Mouse (Mus musculus) liver, embryonic 14.5 days (tissue): ENCODE data around the gene Capn10. TPM values are rescaled to one million over a fixed set of nuclear protein-coding genes. Genes with fewer than 3 reads are reported as not detected.

Source experiments
- ATAC-seq: fragments of 200-750 bp; cut with Nextera tagmentation; 2 replicates; pipeline ENCODE4 v1.8.0; 2017; ENCODE audit warnings: moderate number of reproducible peaks, mild to moderate bottlenecking, moderate library complexity; ENCODE audit not compliant: insufficient read depth
- DNase-seq, 3 experiments: peaks; one replicate each; pipeline ENCODE4 v3.0.0-alpha.2; 2012 to 2013; ENCODE audit warnings: low read depth in 3 of 3, low spot score in 3 of 3
- H3K27ac ChIP-seq: fragments of 300-500 bp; sonication (generic); 2 replicates; pipeline ENCODE4 v1.5.1; 2014; ENCODE audit warnings: moderate library complexity, mild to moderate bottlenecking, control low read depth, inconsistent platforms
- H3K27me3 ChIP-seq: fragments of 300-500 bp; sonication (generic); 2 replicates; pipeline ENCODE4 v1.6.1; 2014; ENCODE audit warnings: mild to moderate bottlenecking, low read length, moderate library complexity; ENCODE audit not compliant: control insufficient read depth, insufficient read depth
- H3K36me3 ChIP-seq: fragments of 300-500 bp; sonication (generic); replicated peaks from 2 replicates; pipeline ENCODE4 v1.6.1; 2014; ENCODE audit warnings: low read depth; ENCODE audit not compliant: control insufficient read depth, insufficient read depth
- H3K4me1 ChIP-seq, 2 experiments: fragments of 200-500 bp in 1 of 2; fragments of 300-500 bp in 1 of 2; sonication (generic) in 1 of 2; replicated peaks; 2 replicates each; pipeline ENCODE4 v1.6.1; 2012 to 2014; ENCODE audit warnings: antibody characterized with exemption in 1 of 2, inconsistent platforms in 1 of 2, low read length in 1 of 2; ENCODE audit not compliant: control insufficient read depth in 2 of 2, insufficient read depth in 2 of 2
- H3K4me2 ChIP-seq: fragments of 300-500 bp; sonication (generic); 2 replicates; pipeline ENCODE4 v1.6.1; 2014; ENCODE audit warnings: low read depth, mild to moderate bottlenecking, control low read depth, moderate library complexity
- H3K4me3 ChIP-seq, 2 experiments: fragments of 200-500 bp in 1 of 2; fragments of 300-500 bp in 1 of 2; sonication (generic) in 1 of 2; 2 replicates each; pipeline ENCODE4 v1.5.1; 2012 to 2014; ENCODE audit warnings: low read depth in 2 of 2, low read length in 2 of 2, mild to moderate bottlenecking in 2 of 2, control low read depth in 1 of 2, inconsistent platforms in 1 of 2, moderate library complexity in 1 of 2; ENCODE audit not compliant: insufficient read depth in 1 of 2
- H3K9ac ChIP-seq: fragments of 300-500 bp; sonication (generic); replicated peaks from 2 replicates; pipeline ENCODE4 v1.6.1; 2014; ENCODE audit warnings: mild to moderate bottlenecking, control low read depth, moderate library complexity
- H3K9me3 ChIP-seq: fragments of 300-500 bp; sonication (generic); 2 replicates; pipeline ENCODE4 v1.6.1; 2016; ENCODE audit warnings: low read length, mixed read lengths; ENCODE audit not compliant: control insufficient read depth
- CTCF ChIP-seq: IDR thresholded peaks from 2 replicates; pipeline ENCODE4 v1.5.1; 2016; ENCODE audit warnings: antibody characterized with exemption, low read depth, control low read depth
- EP300 ChIP-seq: IDR thresholded peaks from 2 replicates; pipeline ENCODE4 v1.6.1; 2016; ENCODE audit warnings: antibody characterized with exemption, low read depth
- WGBS: fragments of 180-500 bp; shearing (Covaris S2); extraction: QIAGEN DNeasy Blood & Tissue Kit; methylation state at CpG from one replicate; pipeline ENCODE4 v1.1.7; 2014; ENCODE audit not compliant: insufficient replicate concordance; 5-methylcytosine and 5-hydroxymethylcytosine counted together
- polyA plus RNA-seq, 2 experiments: library from polyadenylated mRNA; depleted of rRNA in 1 of 2; stranded (reverse) in 1 of 2; unstranded in 1 of 2; fragments of >200 nt; fragmentation: Nextera tagmentation in 1 of 2; extraction: Ambion mirVana in 1 of 2; gene quantifications; 2 replicates each; pipeline versions ENCODE4 v1.2.1 to v1.2.3; 2012 to 2014

Capn10 gene
- polyA plus RNA-seq, 2 experiments, result 7.4 to 9.1 TPM

DNA sequence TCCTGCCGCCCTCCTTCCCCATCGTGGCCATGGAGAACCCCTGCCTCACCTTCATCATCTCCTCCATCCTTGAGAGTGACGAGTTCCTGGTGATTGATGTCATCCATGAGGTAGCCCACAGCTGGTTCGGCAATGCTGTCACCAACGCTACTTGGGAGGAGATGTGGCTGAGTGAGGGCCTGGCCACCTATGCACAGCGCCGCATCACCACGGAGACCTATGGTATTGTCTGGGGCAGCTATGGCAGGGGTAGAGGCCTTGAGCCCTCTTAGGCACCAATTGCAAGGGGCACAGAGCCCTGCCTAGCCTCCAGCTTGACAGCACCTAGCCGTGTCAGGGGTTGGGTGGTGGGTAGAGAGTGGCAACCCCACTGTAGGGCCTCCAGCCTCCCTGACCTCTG, 17.5 kb upstream of the Capn10 start:
- H3K9me3 ChIP-seq, result no peaks in the 10 kb centered on the region
- 84% methylated on average over 9 of the region's 9 CpGs for WGBS
- TF ChIP-seq CTCF (no peak), EP300 (no peak)
- H3K27me3 ChIP-seq, result no peaks in the 10 kb centered on the region
- DNase-seq (no peak), ATAC-seq (no peak)
- H3K4me2 ChIP-seq, result no peak overlapping the region
- H3K4me1 ChIP-seq, result peaks cover 3 to 9% of the 10 kb centered on the region in 2 experiments; a peak in 3 of 4 replicates
- no peak overlapping the region for H3K9ac ChIP-seq
- H3K4me3 ChIP-seq, result no peak overlapping the region
- no peak overlapping the region for H3K27ac ChIP-seq
- H3K36me3 ChIP-seq, result peaks cover 13% of the 10 kb centered on the region

DNA sequence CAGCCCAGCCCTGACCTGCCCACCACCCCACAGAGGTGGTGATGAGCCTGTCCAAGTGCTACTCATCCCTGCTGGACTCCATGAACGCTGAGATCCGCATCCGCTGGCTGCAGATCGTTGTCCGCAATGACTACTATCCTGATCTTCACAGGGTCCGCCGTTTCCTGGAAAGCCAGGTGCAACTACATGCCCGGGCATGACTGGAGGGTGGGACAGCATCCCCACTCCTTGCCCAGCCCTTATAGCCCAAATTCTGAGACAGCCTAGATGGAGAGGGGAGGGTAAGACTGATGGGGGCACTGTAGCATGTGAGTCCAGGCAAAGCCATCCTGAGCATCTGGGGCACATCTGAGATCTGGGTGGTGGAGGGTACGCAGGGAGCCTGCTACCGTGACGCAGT, 15.0 kb upstream of the Capn10 start:
- WGBS, result 87% methylated on average over 11 of the region's 11 CpGs
- DNase-seq, result no peak
- Histone ChIP-seq H3K36me3 (peaks cover 13% of the 10 kb centered on the region), H3K27me3 (no peaks in the 10 kb centered on the region), H3K9me3 (no peaks in the 10 kb centered on the region), H3K4me2 (no peak overlapping the region), H3K4me3 (no peak overlapping the region), H3K9ac (no peak overlapping the region), H3K27ac (no peak overlapping the region), H3K4me1 (peaks cover 0 to 6% of the 10 kb centered on the region in 2 experiments; a peak in 2 of 4 replicates)
- TF ChIP-seq CTCF (no peak), EP300 (no peak)
- no peak for ATAC-seq

DNA sequence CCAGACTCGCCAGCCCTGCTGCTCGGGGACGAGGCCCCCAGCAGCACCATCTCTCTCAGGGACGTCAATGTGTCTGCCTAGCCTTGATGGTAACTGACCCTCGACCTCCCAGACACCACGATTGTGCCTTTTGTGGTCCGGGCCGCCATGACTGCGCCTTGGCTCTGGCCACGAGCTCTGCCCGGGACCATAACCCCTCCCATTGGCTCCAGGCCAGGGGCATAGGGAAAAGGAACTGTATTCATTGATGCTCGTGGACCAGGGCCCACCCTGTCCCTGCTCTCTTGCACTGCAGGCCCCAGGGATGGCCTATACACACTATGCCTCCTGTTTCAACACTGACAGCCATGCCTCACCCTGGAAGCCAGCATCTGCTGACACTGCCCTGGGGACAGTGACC, 14.4 kb upstream of the Capn10 start:
- Histone ChIP-seq H3K4me3 (no peak overlapping the region), H3K36me3 (peaks cover 13% of the 10 kb centered on the region), H3K4me2 (no peak overlapping the region), H3K27ac (no peak overlapping the region), H3K9me3 (no peaks in the 10 kb centered on the region), H3K4me1 (peaks cover 0 to 6% of the 10 kb centered on the region in 2 experiments; a peak in 2 of 4 replicates), H3K27me3 (no peaks in the 10 kb centered on the region), H3K9ac (no peak overlapping the region)
- ATAC-seq (no peak), DNase-seq (no peak)
- WGBS, result 73% methylated on average over 12 of the region's 12 CpGs
- TF ChIP-seq EP300 (no peak), CTCF (no peak)

DNA sequence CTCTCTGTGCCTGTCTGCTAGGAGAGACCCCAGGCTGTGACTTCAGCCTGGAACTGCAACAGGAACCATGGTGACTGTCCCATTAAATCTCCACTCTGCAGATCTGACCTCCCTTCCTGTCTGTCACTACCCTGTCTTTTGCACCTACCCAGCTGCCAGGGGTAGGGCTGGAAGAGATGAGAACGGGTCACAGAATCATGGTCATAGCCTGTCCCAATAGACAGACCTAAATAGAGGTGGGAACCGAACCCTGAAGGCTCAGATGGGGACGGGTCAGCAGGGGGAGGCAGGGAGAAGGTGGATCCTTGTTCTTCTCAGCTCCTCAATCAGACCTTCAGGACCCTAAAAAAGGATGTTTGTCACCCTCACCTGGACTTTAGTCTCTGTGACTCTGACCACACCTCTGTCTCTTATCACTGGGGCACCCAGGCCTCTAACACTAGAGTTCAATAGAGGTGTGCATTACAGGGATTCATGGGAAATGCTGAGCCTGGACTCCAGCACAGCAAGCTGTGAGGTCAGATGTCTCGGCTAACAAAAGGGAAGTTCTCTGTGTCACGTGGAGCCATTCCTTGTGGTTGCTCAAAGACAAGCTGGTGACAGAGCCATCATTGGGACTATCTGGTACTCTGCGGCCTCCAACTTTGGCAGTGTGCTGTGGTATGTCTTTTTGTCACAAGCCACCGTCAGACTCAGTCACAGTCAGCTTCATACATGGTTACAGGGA, 13.5 kb upstream of the Capn10 start:
- 32% methylated on average over 7 of the region's 7 CpGs for WGBS
- peak; percentile 33 for ATAC-seq
- Histone ChIP-seq H3K27ac (no peak overlapping the region), H3K4me1 (peaks cover 0 to 6% of the 10 kb centered on the region in 2 experiments; a peak in 2 of 4 replicates), H3K4me2 (no peak overlapping the region), H3K9me3 (no peaks in the 10 kb centered on the region), H3K4me3 (no peak overlapping the region), H3K36me3 (peaks cover 13% of the 10 kb centered on the region), H3K27me3 (no peaks in the 10 kb centered on the region), H3K9ac (no peak overlapping the region)
- no peak for TF ChIP-seq CTCF
- TF ChIP-seq EP300, result no peak
- no peak for DNase-seq

DNA sequence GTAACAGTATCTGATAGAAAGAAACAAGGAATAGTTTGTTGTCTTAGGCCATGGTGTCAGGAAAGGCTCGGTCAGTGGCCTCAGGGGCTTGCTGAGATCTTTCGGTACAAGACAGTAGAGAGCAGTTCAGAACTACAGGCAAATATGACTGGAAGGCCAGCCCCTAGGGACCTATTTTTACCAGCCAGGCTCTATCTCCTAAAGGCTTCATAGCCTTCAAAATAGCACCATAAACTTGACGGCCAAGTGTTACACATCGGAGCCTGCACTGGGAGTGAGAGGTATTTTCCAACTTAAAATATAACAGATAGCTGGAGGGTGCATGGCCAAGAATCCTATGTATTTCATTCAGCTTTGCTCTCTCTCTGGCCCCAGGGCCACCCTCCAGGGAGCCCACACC, 12.7 kb upstream of the Capn10 start:
- no peak overlapping the region for H3K4me3 ChIP-seq
- H3K9ac ChIP-seq, result no peak overlapping the region
- peaks cover 0 to 6% of the 10 kb centered on the region in 2 experiments; a peak in 2 of 4 replicates for H3K4me1 ChIP-seq
- 66% methylated on average over 4 of the region's 4 CpGs for WGBS
- no peaks in the 10 kb centered on the region for H3K27me3 ChIP-seq
- no peak for ATAC-seq
- H3K4me2 ChIP-seq, result no peak overlapping the region
- no peak for TF ChIP-seq EP300
- TF ChIP-seq CTCF, result no peak
- no peaks in the 10 kb centered on the region for H3K9me3 ChIP-seq
- no peak overlapping the region for H3K27ac ChIP-seq
- no peak for DNase-seq
- H3K36me3 ChIP-seq, result peaks cover 4% of the 10 kb centered on the region; the same call in 1 of the 2 replicates
